Mouse (Mus musculus) erythroblast, embryonic 14.5 days (primary cell): Measurements from ENCODE around the gene Plpp6. TPM values are rescaled to one million over a fixed set of nuclear protein-coding genes. Genes with fewer than 3 reads are reported as not detected.

Source experiments
- H3K27me3 ChIP-seq: 2 replicates; pipeline ENCODE4 v1.6.1; 2012; ENCODE audit warnings: inconsistent platforms; ENCODE audit not compliant: control insufficient read depth
- H3K36me3 ChIP-seq: 2 replicates; pipeline ENCODE4 v1.6.1; 2012; ENCODE audit warnings: mild to moderate bottlenecking, inconsistent platforms; ENCODE audit not compliant: control insufficient read depth
- H3K4me1 ChIP-seq: 2 replicates; pipeline ENCODE4 v1.6.1; 2012; ENCODE audit warnings: inconsistent platforms; ENCODE audit not compliant: control insufficient read depth
- H3K4me3 ChIP-seq: replicated peaks from 2 replicates; pipeline ENCODE3; 2012; ENCODE audit warnings: moderate library complexity, mild to moderate bottlenecking, inconsistent platforms
- H3K9me3 ChIP-seq: 2 replicates; pipeline ENCODE4 v1.6.1; 2012; ENCODE audit warnings: low read length, inconsistent platforms, mixed read lengths; ENCODE audit not compliant: control insufficient read depth
- GATA1 ChIP-seq: IDR thresholded peaks from 2 replicates; pipeline ENCODE4 v1.6.1; 2012; ENCODE audit warnings: low read length, inconsistent platforms, mixed read lengths
- TAL1 ChIP-seq: IDR thresholded peaks from 3 replicates; pipeline ENCODE4 v1.6.1; 2012; ENCODE audit warnings: low read length, inconsistent platforms, mixed read lengths
- polyA plus RNA-seq: library from polyadenylated mRNA; stranded (reverse); fragments of >175 nt; gene quantifications from 2 replicates; pipeline ENCODE4 v1.2.3, GENCODE M21; 2012

The Plpp6 gene
- polyA plus RNA-seq, 1 experiment, result 0.02 TPM

DNA sequence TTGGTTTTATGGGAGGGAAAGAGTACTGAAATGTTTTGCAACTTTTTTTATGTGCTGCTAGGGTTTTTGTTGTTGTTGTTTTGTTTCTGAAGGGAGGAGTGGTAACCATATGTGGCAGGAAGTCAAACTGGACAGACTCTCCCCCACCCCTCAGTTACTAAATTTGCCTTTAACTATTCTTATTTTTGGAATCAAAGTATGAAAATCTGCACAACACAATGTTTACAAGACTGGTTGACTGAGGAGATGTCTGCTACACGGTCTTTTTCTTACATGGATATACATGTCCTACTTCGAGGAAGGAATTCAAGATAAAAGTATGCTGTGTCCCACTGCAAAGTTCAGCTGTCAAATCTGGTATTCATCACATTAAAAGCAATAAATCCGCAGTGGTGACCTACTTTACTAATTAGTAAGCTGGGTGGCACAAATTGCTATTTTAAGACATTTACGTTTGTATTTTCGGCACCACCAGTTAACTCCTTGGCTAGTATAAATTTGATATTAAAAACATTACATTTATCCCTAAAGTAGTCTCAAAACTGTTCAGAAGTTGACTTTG is 52.5 kb downstream of the Plpp6 start:
- TF ChIP-seq GATA1, result no peak
- TF ChIP-seq TAL1, result no peak
- Histone ChIP-seq H3K4me1 (no peaks in the 10 kb centered on the region), H3K36me3 (peaks cover 91% of the 10 kb centered on the region), H3K4me3 (no peak overlapping the region), H3K27me3 (no peaks in the 10 kb centered on the region), H3K9me3 (no peaks in the 10 kb centered on the region)

Other genes starting within 250 kb of the Plpp6 start
- not detected in 2 replicates for gene Slc1a1, start 128.9 kb upstream of the Plpp6 start, polyA plus RNA-seq
- gene 4430402I18Rik, start 3.8 kb downstream of the Plpp6 start, polyA plus RNA-seq, result not detected in 2 replicates
- gene Cdc37l1, start 26.4 kb downstream of the Plpp6 start, polyA plus RNA-seq, result 0.17 and 0.20 TPM in 2 replicates
- 0.16 and 0.30 TPM in 2 replicates for gene Ak3, start 84.0 kb downstream of the Plpp6 start, polyA plus RNA-seq
- gene Rcl1, start 137.4 kb downstream of the Plpp6 start, polyA plus RNA-seq, result 1.2 and 1.6 TPM in 2 replicates